8 mouse cellular contexts compared by ENCODE assay signal in genomic region chr9:55326515-55327233, GRCm38 (mm10). TPM values are rescaled to one million over a fixed set of nuclear protein-coding genes. Genes with fewer than 3 reads are reported as not detected.
DNase-seq lines count a peak whose midpoint lies in the region; ATAC-seq lines count a peak whose summit lies in the region.

Nrg4 (minus strand) TSS chr9:55326844.
Tmem266 (plus strand) TSS chr9:55326913.

- H3K9me3 ChIP-seq in erythroblast, embryonic 14.5 days (ENCODE audit: control insufficient read depth, low read length), result no peaks in the 10 kb centered on the region; the same call in 1 of the 2 replicates
- no peaks in the 10 kb centered on the region for H3K9me3 ChIP-seq in embryonic facial prominence, embryonic 12.5 days
- no peaks in the 10 kb centered on the region for H3K9me3 ChIP-seq in heart, embryonic 10.5 days
- H3K9me3 ChIP-seq in kidney, embryonic 15.5 days (replicated peaks), result no peaks in the 10 kb centered on the region
- H3K9me3 ChIP-seq in liver, embryonic 11.5 days (ENCODE audit: control insufficient read depth, low read length), result no peaks in the 10 kb centered on the region
- H3K9me3 ChIP-seq in stomach, embryonic 14.5 days (ENCODE audit: control insufficient read depth, low read depth, low read length), result no peaks in the 10 kb centered on the region

- H3K4me3 ChIP-seq in erythroblast, embryonic 14.5 days (replicated peaks), result peak within 1 kb of the TSS; percentile 59
- peak within 1 kb of the TSS; percentile 75 for H3K4me3 ChIP-seq in embryonic facial prominence, embryonic 12.5 days
- peak within 1 kb of the TSS; percentile 72 for H3K4me3 ChIP-seq in heart, embryonic 10.5 days
- peak within 1 kb of the TSS; percentile 75 for H3K4me3 ChIP-seq in kidney, embryonic 15.5 days (replicated peaks)
- peak within 1 kb of the TSS; percentile 57 for H3K4me3 ChIP-seq in liver, embryonic 11.5 days (ENCODE audit: low read depth, low read length)
- H3K4me3 ChIP-seq in stomach, embryonic 14.5 days (ENCODE audit: low read depth, low read length), result peak within 1 kb of the TSS; percentile 67

- H3K27me3 ChIP-seq in erythroblast, embryonic 14.5 days (ENCODE audit: control insufficient read depth), result peaks cover 88% of the 10 kb centered on the region
- H3K27me3 ChIP-seq in embryonic facial prominence, embryonic 12.5 days, result peaks cover 40% of the 10 kb centered on the region
- H3K27me3 ChIP-seq in heart, embryonic 10.5 days (ENCODE audit: insufficient read depth, poor library complexity, severe bottlenecking), result peaks cover 72% of the 10 kb centered on the region
- peaks cover 93% of the 10 kb centered on the region for H3K27me3 ChIP-seq in kidney, embryonic 15.5 days
- peaks cover 72% of the 10 kb centered on the region for H3K27me3 ChIP-seq in liver, embryonic 11.5 days (replicated peaks; ENCODE audit: control insufficient read depth, insufficient read depth, low read length)
- peaks cover 13% of the 10 kb centered on the region; the same call in 1 of the 2 replicates for H3K27me3 ChIP-seq in stomach, embryonic 14.5 days (ENCODE audit: control insufficient read depth, insufficient read depth, low read length)

- peak within 1 kb of the TSS; percentile 72 for H3K9ac ChIP-seq in embryonic facial prominence, embryonic 12.5 days
- H3K9ac ChIP-seq in kidney, embryonic 15.5 days, result peak within 1 kb of the TSS; percentile 62
- peak within 1 kb of the TSS; percentile 15 for H3K9ac ChIP-seq in liver, embryonic 11.5 days (ENCODE audit: low read depth, low read length)
- peak within 1 kb of the TSS; percentile 46 for H3K9ac ChIP-seq in stomach, embryonic 14.5 days (replicated peaks; ENCODE audit: low read depth, low read length)

- ATAC-seq in erythroblast, adult 5-6 weeks (replicated peaks; ENCODE audit: low FRiP score, poor library complexity, severe bottlenecking), result no peak
- ATAC-seq in embryonic facial prominence, embryonic 12.5 days (ENCODE audit: insufficient number of reproducible peaks, insufficient read depth, low FRiP score, low TSS enrichment), result peak; percentile 84
- peak; percentile 94 for ATAC-seq in kidney, embryonic 15.5 days (replicated peaks; ENCODE audit: low FRiP score)
- peak; percentile 77 for ATAC-seq in liver, embryonic 11.5 days (replicated peaks; ENCODE audit: low FRiP score)
- peak; percentile 84 for ATAC-seq in stomach, embryonic 14.5 days (ENCODE audit: insufficient number of reproducible peaks, insufficient read depth, low FRiP score, low read depth)

- peaks cover 4% of the 10 kb centered on the region for H3K4me1 ChIP-seq in erythroblast, embryonic 14.5 days (ENCODE audit: control insufficient read depth)
- H3K4me1 ChIP-seq in embryonic facial prominence, embryonic 12.5 days, result peaks cover 5% of the 10 kb centered on the region; the same call in 1 of the 2 replicates
- peaks cover 5% of the 10 kb centered on the region; the same call in 1 of the 2 replicates for H3K4me1 ChIP-seq in heart, embryonic 10.5 days
- H3K4me1 ChIP-seq in kidney, embryonic 15.5 days, result peaks cover 10% of the 10 kb centered on the region
- no peaks in the 10 kb centered on the region; the same call in 1 of the 2 replicates for H3K4me1 ChIP-seq in liver, embryonic 11.5 days (replicated peaks; ENCODE audit: control insufficient read depth, insufficient read depth, low read length)
- 0 out of 2 replicates have a peak, but pooled peaks cover 5% of the 10 kb centered on the region for H3K4me1 ChIP-seq in stomach, embryonic 14.5 days (ENCODE audit: control insufficient read depth, insufficient read depth, low read length)

- no peak within 1 kb of the TSS for H3K27ac ChIP-seq in embryonic facial prominence, embryonic 12.5 days
- peak within 1 kb of the TSS; percentile 87 for H3K27ac ChIP-seq in heart, embryonic 10.5 days
- H3K27ac ChIP-seq in kidney, embryonic 15.5 days, result no peak within 1 kb of the TSS
- H3K27ac ChIP-seq in liver, embryonic 11.5 days (ENCODE audit: low read depth, low read length), result no peak within 1 kb of the TSS
- H3K27ac ChIP-seq in stomach, embryonic 14.5 days (ENCODE audit: low read length), result no peak within 1 kb of the TSS

- whole genome bisulfite sequencing in embryonic facial prominence, embryonic 12.5 days, result 0% methylated on average over 54 of the region's 82 CpGs
- WGBS in heart, embryonic 10.5 days, result 0% methylated on average over 70 of the region's 82 CpGs
- under 1% methylated on average over 42 of the region's 82 CpGs for WGBS in kidney, embryonic 15.5 days
- under 1% methylated on average over 61 of the region's 82 CpGs for WGBS in liver, embryonic 11.5 days
- under 1% methylated on average over 72 of the region's 82 CpGs for WGBS in stomach, embryonic 14.5 days

- peak; percentile 84 for DNase-seq in heart, embryonic 10.5 days (ENCODE audit: low spot score)
- DNase-seq in liver, embryonic 11.5 days (ENCODE audit: low spot score), result peak; percentile 78
- peak; percentile 64 to 74 for DNase-seq in natural killer cell, adult 2 months (ENCODE audit: low spot score in 2 of 2)

- peak within 1 kb of the TSS; percentile 90 for H3K4me2 ChIP-seq in embryonic facial prominence, embryonic 12.5 days (replicated peaks)
- peak within 1 kb of the TSS; percentile 96 for H3K4me2 ChIP-seq in kidney, embryonic 15.5 days
- H3K4me2 ChIP-seq in liver, embryonic 11.5 days, result peak within 1 kb of the TSS; percentile 66
- H3K4me2 ChIP-seq in stomach, embryonic 14.5 days (replicated peaks; ENCODE audit: low read depth, low read length), result peak within 1 kb of the TSS; percentile 82

- H3K36me3 ChIP-seq in erythroblast, embryonic 14.5 days (ENCODE audit: control insufficient read depth), result no peaks in the 10 kb centered on the region
- H3K36me3 ChIP-seq in embryonic facial prominence, embryonic 12.5 days, result no peaks in the 10 kb centered on the region
- no peaks in the 10 kb centered on the region for H3K36me3 ChIP-seq in heart, embryonic 10.5 days
- no peaks in the 10 kb centered on the region for H3K36me3 ChIP-seq in kidney, embryonic 15.5 days
- no peaks in the 10 kb centered on the region for H3K36me3 ChIP-seq in liver, embryonic 11.5 days (ENCODE audit: control insufficient read depth, insufficient read depth, low read length)
- no peaks in the 10 kb centered on the region for H3K36me3 ChIP-seq in stomach, embryonic 14.5 days (ENCODE audit: control insufficient read depth, insufficient read depth, low read length)

RNA-seq across cellular contexts. Expression of gene Nrg4, which starts in this region (rescaled TPM):
- polyA plus RNA-seq in erythroblast, embryonic 14.5 days (2012), result 0.03 TPM in 2 replicates
- total RNA-seq in erythroblast, adult 5-6 weeks (2015; ENCODE audit: low replicate concordance), result 2.1 TPM in 2 replicates
- total RNA-seq in erythroblast, adult 5-6 weeks (2017; ENCODE audit: low replicate concordance), result 1.7 and 2.4 TPM in 2 replicates
- polyA plus RNA-seq in embryonic facial prominence, embryonic 12.5 days (2016; fragmentation: Nextera tagmentation; extraction: Ambion mirVana), result 2.1 and 2.2 TPM in 2 replicates
- polyA plus RNA-seq in heart, embryonic 10.5 days (2016; fragmentation: Nextera tagmentation; extraction: Ambion mirVana), result 1.3 and 1.4 TPM in 2 replicates
- polyA plus RNA-seq in kidney, embryonic 15.5 days (2015; fragmentation: Nextera tagmentation; extraction: Ambion mirVana), result 1.1 and 1.6 TPM in 2 replicates
- polyA plus RNA-seq in liver, embryonic 11.5 days (2014; fragmentation: Nextera tagmentation; extraction: Ambion mirVana), result 1.1 TPM in 2 replicates
- polyA plus RNA-seq in stomach, embryonic 14.5 days (2014; fragmentation: Nextera tagmentation; extraction: Ambion mirVana), result 1.1 and 2.0 TPM in 2 replicates

RNA-seq across cellular contexts. Expression of gene Tmem266, which starts in this region (rescaled TPM):
- not detected in 2 replicates for polyA plus RNA-seq in erythroblast, embryonic 14.5 days (2012)
- total RNA-seq in erythroblast, adult 5-6 weeks (2015; ENCODE audit: low replicate concordance), result not detected in 2 replicates
- total RNA-seq in erythroblast, adult 5-6 weeks (2017; ENCODE audit: low replicate concordance), result not detected in 2 replicates
- 0.87 and 0.91 TPM in 2 replicates for polyA plus RNA-seq in embryonic facial prominence, embryonic 12.5 days (2016; fragmentation: Nextera tagmentation; extraction: Ambion mirVana)
- polyA plus RNA-seq in heart, embryonic 10.5 days (2016; fragmentation: Nextera tagmentation; extraction: Ambion mirVana), result 0.11 and 0.13 TPM in 2 replicates
- 0.23 and 0.29 TPM in 2 replicates for polyA plus RNA-seq in kidney, embryonic 15.5 days (2015; fragmentation: Nextera tagmentation; extraction: Ambion mirVana)
- polyA plus RNA-seq in liver, embryonic 11.5 days (2014; fragmentation: Nextera tagmentation; extraction: Ambion mirVana), result 0.09 TPM in 1 of 2 replicates, not detected in the other
- 0.62 and 0.94 TPM in 2 replicates for polyA plus RNA-seq in stomach, embryonic 14.5 days (2014; fragmentation: Nextera tagmentation; extraction: Ambion mirVana)

Comparison
In these comparisons a context has a peak if more than half of its experiments do, and no peak if none do; other contexts are left out.
1. H3K9ac ChIP-seq: peak in every context shown above with its lines; median percentile 72 in embryonic facial prominence, embryonic 12.5 days; 62 in kidney, embryonic 15.5 days; 46 in stomach, embryonic 14.5 days; 15 in liver, embryonic 11.5 days.